Mouse (Mus musculus): ENCODE data around the gene Scn8a.

The Scn8a gene

GRCm38 (mm10) chr15:100881385-100881784, 11.7 kb downstream of the Scn8a start:
- DNase-seq (ENCODE audit: low spot score), result no peak

DNA sequence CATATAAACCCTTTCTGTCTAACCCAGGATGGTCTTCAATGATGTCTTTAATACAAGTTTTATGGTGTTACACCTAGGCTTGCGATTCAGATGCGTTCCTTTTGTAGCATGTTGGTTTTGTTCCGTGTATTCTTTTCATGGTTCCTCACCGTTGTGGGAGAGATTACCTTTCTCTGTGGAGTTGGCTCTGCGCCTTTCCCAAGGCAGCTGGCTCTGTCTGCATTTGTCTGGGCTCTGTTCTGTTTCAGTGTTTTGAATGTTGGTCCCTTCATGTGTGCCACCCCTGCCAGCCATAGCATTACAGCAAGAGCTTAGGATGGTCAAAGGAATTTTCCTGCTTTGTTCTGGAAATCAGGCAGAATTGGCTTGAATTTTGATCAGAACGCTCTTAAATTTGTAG, 14.8 kb downstream of the Scn8a start:
- DNase-seq (ENCODE audit: low spot score), result no peak

DNA sequence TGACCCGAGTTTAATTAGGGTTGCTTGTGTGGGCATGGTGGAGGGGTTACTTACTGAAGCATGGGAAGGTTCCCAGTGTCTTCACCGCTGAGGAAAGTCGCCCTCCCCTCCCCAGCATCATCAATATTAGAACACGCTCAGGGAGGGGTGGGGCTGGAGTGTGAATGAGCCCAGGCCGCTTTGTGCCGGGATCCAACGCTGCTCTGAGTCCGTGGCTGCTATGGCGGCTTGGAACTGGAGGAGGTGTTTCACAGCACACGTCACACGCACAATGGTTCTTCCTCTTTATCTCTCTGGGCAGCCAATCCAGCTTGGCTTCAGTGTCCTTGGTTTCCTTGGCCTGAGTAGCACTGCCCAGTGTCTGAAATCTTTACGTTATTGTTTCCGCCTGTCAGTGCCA, 22.3 kb downstream of the Scn8a start:
- DNase-seq (ENCODE audit: low spot score), result no peak

DNA sequence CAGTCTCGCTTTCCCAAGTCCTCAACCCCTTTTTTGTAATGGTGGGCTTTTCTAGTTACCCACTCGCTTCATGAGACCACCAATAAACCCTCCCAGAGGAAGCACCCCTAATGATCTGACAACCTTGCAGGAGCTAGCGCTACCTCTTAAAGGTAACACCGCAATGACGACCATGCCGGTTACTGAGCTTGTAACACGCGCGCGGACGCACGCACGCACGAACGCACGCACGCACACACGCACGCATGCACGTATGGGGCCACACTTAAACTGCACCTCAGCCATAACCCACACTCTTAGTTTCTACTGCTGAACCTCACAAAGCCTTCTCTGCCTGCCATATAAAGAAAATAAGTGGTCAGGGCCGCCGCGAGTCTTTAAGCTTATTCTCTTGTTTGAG, 26.8 kb downstream of the Scn8a start:
- DNase-seq (ENCODE audit: low spot score), result no peak

DNA sequence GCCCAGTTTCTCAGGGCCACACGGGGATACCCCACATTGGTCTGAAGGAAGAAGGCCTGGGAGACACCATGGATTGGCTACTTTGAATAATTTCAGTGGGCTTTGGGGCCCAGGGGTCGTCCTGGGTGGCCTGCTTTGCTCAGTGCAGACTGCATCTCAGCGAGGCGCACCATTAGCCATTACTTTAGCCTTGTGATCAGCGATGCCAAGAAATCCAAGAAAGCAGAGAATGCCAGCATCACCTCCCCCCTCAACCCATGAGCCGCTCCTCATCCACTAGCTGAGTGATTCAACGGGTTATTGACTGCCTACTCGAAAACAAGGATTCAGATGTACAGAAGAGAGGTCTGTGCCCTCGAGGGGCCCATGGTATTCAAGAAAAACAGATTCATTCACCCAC, 34.2 kb downstream of the Scn8a start:
- no peak for DNase-seq (ENCODE audit: low spot score)

GRCm38 (mm10) chr15:100905006-100905405, 35.3 kb downstream of the Scn8a start:
- DNase-seq (ENCODE audit: low spot score), result no peak

GRCm38 (mm10) chr15:100905751-100906150, 36.1 kb downstream of the Scn8a start:
- DNase-seq (ENCODE audit: low spot score), result no peak

- no peak for DNase-seq (ENCODE audit: low spot score)
These were observed 39.2 kb downstream of the Scn8a start for GRCm38 (mm10) chr15:100908817-100909216.

- DNase-seq (ENCODE audit: low spot score), result no peak
These were observed 40.1 kb downstream of the Scn8a start for GRCm38 (mm10) chr15:100909734-100910163.

DNA sequence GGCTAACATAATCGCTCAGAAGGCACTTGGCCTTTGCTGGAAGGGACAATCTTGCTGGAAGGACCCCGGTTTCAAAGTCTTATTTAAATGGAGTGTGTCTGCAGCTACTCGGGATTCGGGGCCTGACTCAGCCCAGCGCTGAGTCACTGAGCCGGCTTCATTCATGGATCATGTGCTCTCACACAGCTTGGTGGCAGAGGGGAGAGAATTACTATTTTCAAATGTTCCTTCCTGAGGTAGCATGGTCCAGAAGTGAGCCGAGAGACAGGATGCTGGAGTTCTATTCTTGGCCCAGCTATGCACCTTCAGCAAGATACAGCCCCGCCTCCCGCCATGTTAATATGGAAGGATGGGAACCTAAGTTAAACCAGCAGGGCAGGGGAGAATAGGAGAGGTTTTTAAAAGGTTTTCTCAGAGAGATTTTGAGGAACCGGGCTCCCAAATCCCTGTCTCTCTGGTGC, 40.8 kb downstream of the Scn8a start:
- no peak for DNase-seq (ENCODE audit: low spot score)

- no peak for DNase-seq (ENCODE audit: low spot score)
These were observed 43.1 kb downstream of the Scn8a start for GRCm38 (mm10) chr15:100912676-100913266.

DNA sequence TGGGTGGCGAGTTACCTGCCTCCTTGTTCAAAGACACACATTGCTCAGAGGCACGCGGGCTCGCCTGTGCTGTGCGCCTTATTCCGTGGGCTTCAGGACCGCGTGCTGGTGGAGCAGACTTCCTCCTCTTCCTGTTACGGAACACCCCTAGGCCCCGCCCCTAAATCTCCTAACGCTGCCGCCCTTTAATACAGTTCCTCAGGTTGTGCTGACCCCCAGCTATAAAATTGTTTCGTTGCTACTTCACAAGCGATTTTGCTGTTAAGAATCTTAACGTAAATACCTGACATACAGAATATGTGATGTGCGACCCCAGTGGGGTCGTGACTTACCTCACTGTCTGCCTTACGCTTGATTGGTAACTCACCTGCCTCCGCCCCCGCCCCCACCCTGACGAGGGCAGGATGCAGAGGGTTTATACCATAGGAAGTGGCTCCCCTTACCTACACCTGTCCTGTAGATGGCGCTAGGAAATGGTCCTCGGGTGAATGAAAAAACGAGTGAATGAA, 45.1 kb downstream of the Scn8a start:
- DNase-seq (ENCODE audit: low spot score), result peak; percentile 56

DNA sequence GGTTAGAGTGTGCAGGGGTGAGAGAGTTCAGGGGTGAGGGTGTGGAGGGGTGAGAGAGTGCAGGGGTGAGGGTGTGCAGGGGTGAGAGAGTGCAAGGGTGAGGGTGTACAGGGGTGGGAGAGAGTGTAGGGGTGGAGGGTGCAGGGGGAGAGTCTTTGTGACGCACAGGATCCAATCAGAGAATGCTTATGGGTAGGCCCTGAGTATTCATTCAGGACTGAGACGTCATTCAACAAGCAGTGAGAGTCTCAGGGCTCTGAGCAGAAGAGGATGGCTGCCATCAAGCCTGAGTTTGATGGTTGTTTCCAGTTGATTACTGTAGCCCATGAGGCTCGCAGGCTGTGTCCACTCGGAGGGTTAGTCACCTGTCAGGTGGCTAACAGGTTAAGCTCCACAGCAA, 48.4 kb downstream of the Scn8a start:
- DNase-seq (ENCODE audit: low spot score), result no peak

DNA sequence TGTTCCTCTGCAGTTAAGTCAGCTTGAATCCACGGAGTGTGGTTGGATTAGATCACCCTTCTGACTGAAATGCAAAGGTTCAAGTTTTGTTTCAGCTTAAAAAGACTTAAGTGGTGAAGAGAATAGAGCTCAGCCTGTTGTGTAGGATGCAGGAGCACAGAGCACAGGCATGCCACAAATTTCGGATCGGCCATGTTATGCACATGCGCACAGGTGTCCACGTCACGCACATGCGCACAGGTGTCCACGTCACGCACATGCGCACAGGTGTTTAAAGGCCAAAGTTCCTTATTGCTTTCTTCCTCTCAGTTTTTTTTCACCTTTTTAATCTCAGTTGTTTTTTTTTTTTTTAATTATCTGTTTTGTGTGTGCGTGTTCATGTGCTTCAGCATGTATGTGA, 52.6 kb downstream of the Scn8a start:
- DNase-seq (ENCODE audit: low spot score), result no peak

DNA sequence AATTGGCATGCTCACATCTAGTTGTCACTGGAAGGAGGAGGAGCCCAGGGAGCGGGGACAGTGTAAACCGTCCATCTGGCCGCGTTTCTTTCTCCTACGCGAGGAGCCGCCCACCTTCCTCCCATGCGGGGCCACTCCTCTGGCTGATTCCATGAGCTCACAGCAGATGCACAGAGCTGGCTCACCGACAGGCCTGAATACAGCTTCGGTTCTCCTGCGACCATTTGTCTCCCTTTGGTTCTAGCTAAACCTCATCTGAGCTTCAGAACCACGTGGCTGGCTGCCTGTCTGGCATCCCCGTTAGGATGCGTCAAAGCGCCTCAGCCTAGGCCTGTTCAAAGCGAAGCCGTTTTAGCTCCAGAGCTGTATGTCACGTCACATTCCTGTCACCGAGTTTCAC, 53.8 kb downstream of the Scn8a start:
- peak; percentile 31 for DNase-seq (ENCODE audit: low spot score)

- DNase-seq (ENCODE audit: low spot score), result no peak
These were observed 55.3 kb downstream of the Scn8a start for GRCm38 (mm10) chr15:100924941-100925340.

GRCm38 (mm10) chr15:100930477-100930876, 60.8 kb downstream of the Scn8a start:
- no peak for DNase-seq (ENCODE audit: low spot score)

DNA sequence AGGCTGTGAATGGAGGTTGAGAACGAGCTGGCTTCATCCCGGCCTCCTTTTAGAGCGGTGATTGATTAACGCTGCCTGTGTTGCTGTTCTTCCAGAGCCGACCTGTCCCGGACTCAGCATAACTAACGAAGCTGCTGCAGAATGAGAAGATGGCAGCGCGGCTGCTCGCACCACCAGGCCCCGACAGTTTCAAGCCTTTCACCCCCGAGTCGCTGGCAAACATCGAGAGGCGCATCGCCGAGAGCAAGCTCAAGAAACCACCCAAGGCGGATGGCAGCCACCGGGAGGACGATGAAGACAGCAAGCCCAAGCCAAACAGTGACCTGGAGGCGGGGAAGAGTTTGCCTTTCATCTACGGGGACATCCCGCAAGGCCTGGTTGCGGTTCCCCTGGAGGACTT, 66.5 kb downstream of the Scn8a start:
- no peak for DNase-seq (ENCODE audit: low spot score)

GRCm38 (mm10) chr15:100948383-100948782, 78.7 kb downstream of the Scn8a start:
- no peak for DNase-seq (ENCODE audit: low spot score)

- DNase-seq (ENCODE audit: low spot score), result no peak
These were observed 79.5 kb downstream of the Scn8a start for GRCm38 (mm10) chr15:100949169-100949568.

DNA sequence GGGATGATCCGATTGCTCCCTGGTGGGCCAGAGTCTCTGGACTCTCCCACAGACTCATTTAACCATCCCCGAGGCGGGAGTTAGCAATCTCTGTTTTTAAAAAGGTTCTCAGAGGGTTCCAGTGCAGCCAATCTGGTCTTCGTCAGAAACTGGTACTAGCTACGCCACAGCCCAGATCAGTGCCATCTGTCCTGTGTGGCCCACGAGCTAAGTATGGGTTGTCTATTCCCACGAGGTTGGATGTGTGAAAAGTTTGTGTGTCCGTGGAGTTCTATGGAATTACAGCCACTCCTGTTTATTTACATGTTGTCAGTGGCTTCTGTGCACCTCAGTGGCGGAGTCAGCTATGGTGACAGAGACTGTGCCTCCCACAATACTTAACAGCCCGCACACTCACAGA, 81.8 kb downstream of the Scn8a start:
- no peak for DNase-seq (ENCODE audit: low spot score)

DNA sequence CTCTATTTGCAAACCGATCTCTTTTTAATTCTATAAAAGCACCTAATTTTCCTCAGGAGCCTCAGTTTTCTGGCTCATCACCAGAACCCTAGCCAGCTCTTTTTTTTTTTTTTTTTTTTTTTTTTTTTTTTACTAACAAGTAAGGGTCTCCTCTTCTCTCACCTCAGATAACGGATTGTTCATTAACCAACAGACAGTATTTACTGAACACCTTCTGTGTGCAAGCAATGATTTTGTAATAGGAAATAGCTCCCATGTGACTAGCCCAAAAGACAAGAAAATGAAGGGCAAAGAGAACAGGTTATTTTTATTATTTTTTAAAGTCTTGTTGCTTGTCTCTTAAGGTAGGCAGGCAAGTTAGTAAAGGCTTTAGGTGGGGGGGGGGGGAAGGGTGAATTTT, 82.6 kb downstream of the Scn8a start:
- no peak for DNase-seq (ENCODE audit: low spot score)

- DNase-seq (ENCODE audit: low spot score), result no peak
These were observed 83.2 kb downstream of the Scn8a start for GRCm38 (mm10) chr15:100952854-100953253.

DNA sequence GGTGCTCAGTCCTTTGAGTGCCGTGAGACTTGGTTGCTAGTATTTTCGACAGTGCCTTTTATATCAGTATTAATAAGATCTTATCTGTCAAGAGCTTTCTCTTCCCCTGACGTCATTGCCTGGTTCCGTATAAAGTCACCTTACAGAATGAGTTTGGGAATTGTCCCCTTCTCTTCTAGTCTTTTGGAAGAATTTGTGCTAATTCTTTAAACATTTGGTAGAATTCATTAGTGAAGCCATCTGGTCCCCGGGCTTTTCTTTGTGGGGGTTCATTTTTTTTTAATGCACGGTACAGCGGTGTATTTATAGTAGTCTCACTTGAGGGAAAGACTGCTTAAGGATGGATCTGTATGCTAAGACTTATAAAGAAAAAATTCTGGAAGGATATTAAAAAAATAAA, 84.3 kb downstream of the Scn8a start:
- DNase-seq (ENCODE audit: low spot score), result no peak
